Mouse (Mus musculus) limb, embryonic 12.5 days (tissue): ENCODE results near the gene Rtn4ip1. TPM values are rescaled to one million over a fixed set of nuclear protein-coding genes. Genes with fewer than 3 reads are reported as not detected.

Experiments used
- ATAC-seq: fragments of 200-750 bp; cut with Nextera tagmentation; 2 replicates; pipeline ENCODE4 v1.8.0; 2017; ENCODE audit warnings: low read depth, moderate TSS enrichment; ENCODE audit not compliant: insufficient number of reproducible peaks, insufficient read depth, low FRiP score, low TSS enrichment
- H3K27ac ChIP-seq: fragments of 300-500 bp; sonication (generic); 2 replicates; pipeline ENCODE4 v1.5.1; 2016; ENCODE audit warnings: mild to moderate bottlenecking, moderate library complexity
- H3K27me3 ChIP-seq: fragments of 300-500 bp; sonication (generic); 2 replicates; pipeline ENCODE4 v1.6.1; 2016; ENCODE audit warnings: mild to moderate bottlenecking, moderate library complexity
- H3K36me3 ChIP-seq: fragments of 300-500 bp; sonication (generic); 2 replicates; pipeline ENCODE4 v1.6.1; 2016; ENCODE audit warnings: mild to moderate bottlenecking, moderate library complexity
- H3K4me1 ChIP-seq: fragments of 300-500 bp; sonication (generic); replicated peaks from 2 replicates; pipeline ENCODE4 v1.6.1; 2016
- H3K4me2 ChIP-seq: fragments of 300-500 bp; sonication (generic); 2 replicates; pipeline ENCODE4 v1.6.1; 2016; ENCODE audit warnings: mild to moderate bottlenecking, moderate library complexity
- H3K4me3 ChIP-seq: fragments of 300-500 bp; sonication (generic); replicated peaks from 2 replicates; pipeline ENCODE4 v1.5.1; 2016; ENCODE audit warnings: mild to moderate bottlenecking
- H3K9ac ChIP-seq: fragments of 300-500 bp; sonication (generic); replicated peaks from 2 replicates; pipeline ENCODE4 v1.6.1; 2016; ENCODE audit warnings: mild to moderate bottlenecking, moderate library complexity
- H3K9me3 ChIP-seq: fragments of 300-500 bp; sonication (generic); 2 replicates; pipeline ENCODE4 v1.6.1; 2016; ENCODE audit warnings: mild to moderate bottlenecking, moderate library complexity
- WGBS: fragments of 180-500 bp; shearing (Covaris S2); methylation state at CpG from one replicate; pipeline ENCODE4 v1.1.7; 2016; 5-methylcytosine and 5-hydroxymethylcytosine counted together
- polyA plus RNA-seq: library from polyadenylated mRNA; unstranded; fragments of >200 nt; fragmentation: Nextera tagmentation; extraction: Ambion mirVana; gene quantifications from 2 replicates; pipeline ENCODE4 v1.2.1, GENCODE M21; 2016

Gene Rtn4ip1
- polyA plus RNA-seq, 1 experiment from 2014 or later = 16.9 TPM

DNA sequence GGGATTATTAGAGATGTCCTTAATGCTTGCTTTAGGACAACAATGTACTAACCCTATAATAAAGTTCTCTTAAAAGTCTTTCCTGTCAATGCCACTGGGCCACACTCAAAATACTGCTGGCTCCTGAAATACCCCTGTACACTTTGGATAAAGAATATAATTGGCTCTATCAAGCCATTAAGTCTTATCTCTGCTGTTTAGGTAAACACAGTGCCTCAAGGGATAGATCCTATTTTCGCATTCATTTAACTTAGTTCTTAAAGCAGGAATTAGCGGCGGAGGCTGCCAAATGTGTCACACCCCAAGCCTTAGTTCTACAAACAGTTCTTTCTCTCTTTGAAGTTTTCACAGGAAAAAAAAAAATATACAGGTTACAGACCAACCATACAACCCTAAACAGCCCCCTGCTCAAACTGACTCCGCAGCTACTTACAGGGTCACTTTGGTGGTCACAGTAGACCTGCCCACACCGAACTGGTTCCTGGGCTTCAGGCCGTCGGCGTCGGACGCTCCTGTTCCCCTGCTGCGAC is 101.5 kb downstream of the Rtn4ip1 start:
- no peak overlapping the region for H3K27ac ChIP-seq
- WGBS = 3% methylated on average over 11 of the region's 11 CpGs
- no peaks in the 10 kb centered on the region for H3K36me3 ChIP-seq
- H3K9ac ChIP-seq = peak overlapping the region; percentile 56
- ATAC-seq = no peak
- H3K27me3 ChIP-seq = peaks cover 59% of the 10 kb centered on the region
- peak overlapping the region; percentile 74 for H3K4me2 ChIP-seq
- H3K4me3 ChIP-seq = peak overlapping the region; percentile 60
- H3K9me3 ChIP-seq = no peaks in the 10 kb centered on the region
- peaks cover 26% of the 10 kb centered on the region for H3K4me1 ChIP-seq

DNA sequence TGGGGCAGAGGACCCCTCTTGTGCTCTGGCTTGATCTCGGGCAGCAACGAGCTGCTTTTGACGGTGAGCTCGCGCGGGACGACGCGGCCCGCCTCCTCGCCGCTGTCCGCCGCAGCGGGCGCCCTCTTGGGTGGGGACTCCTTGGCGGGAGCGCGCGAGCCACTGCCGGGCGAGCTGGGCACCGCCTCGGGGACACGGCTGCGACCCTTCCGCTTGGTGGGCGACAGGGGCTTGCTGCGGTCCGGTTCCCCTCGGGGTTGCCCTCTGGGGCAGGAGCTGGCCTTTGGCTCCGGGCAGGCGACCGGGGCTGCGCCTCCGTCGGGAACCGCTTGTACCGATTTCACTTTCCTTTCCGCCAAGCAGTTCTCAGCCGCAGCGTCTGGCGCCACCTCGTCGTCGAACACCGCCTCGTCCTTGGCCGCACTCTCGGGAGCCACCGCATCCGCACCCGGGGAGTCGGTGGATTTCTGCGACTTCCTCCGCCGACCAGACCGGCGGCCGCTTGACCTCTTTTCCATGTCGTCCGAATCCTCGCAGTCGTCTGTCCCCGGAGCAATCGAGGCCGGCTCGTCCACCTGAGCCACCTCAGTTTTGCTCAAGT is 102.0 kb downstream of the Rtn4ip1 start:
- H3K36me3 ChIP-seq = no peaks in the 10 kb centered on the region
- under 1% methylated on average over 68 of the region's 68 CpGs for WGBS
- no peak overlapping the region for H3K27ac ChIP-seq
- peak overlapping the region; percentile 56 for H3K9ac ChIP-seq
- peak overlapping the region; percentile 60 for H3K4me3 ChIP-seq
- peaks cover 26% of the 10 kb centered on the region for H3K4me1 ChIP-seq
- ATAC-seq = no peak
- H3K9me3 ChIP-seq = no peaks in the 10 kb centered on the region
- peaks cover 59% of the 10 kb centered on the region for H3K27me3 ChIP-seq
- H3K4me2 ChIP-seq = peak overlapping the region; percentile 74

DNA sequence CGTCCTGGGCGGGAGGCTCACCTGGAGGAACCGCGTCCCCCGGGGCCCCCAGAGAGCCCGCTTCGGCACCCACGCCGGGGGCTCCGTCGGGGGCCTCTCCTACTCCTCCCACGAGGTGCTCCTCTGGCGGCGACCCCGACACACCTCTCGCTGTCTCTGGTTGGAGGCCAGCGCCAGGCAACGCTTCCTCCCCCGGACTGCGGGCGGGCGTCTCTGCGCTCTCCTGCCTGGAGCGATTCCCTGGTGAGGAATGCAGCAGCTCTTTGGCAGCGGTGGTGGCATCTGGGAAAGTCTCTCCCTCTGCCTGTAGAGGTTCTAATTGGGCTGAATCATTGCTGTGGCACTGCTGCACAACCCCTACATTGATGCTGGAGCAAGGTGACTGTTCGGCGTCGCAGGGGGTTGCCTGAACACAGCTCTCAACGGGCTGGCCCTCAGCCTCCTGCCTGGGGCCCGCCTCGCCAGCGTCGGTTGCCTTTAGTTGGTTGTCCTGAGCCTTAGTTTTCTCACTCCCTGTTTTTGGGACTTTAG is 102.7 kb downstream of the Rtn4ip1 start:
- 0 out of 2 replicates have a peak overlapping the region, but pooled peaks have one; percentile 37 for H3K9ac ChIP-seq
- no peaks in the 10 kb centered on the region for H3K9me3 ChIP-seq
- peaks cover 26% of the 10 kb centered on the region for H3K4me1 ChIP-seq
- peak overlapping the region; percentile 60 for H3K4me3 ChIP-seq
- H3K4me2 ChIP-seq = peak overlapping the region; percentile 74
- peaks cover 59% of the 10 kb centered on the region for H3K27me3 ChIP-seq
- H3K36me3 ChIP-seq = no peaks in the 10 kb centered on the region
- no peak overlapping the region for H3K27ac ChIP-seq
- 1% methylated on average over 33 of the region's 33 CpGs for WGBS
- no peak for ATAC-seq

DNA sequence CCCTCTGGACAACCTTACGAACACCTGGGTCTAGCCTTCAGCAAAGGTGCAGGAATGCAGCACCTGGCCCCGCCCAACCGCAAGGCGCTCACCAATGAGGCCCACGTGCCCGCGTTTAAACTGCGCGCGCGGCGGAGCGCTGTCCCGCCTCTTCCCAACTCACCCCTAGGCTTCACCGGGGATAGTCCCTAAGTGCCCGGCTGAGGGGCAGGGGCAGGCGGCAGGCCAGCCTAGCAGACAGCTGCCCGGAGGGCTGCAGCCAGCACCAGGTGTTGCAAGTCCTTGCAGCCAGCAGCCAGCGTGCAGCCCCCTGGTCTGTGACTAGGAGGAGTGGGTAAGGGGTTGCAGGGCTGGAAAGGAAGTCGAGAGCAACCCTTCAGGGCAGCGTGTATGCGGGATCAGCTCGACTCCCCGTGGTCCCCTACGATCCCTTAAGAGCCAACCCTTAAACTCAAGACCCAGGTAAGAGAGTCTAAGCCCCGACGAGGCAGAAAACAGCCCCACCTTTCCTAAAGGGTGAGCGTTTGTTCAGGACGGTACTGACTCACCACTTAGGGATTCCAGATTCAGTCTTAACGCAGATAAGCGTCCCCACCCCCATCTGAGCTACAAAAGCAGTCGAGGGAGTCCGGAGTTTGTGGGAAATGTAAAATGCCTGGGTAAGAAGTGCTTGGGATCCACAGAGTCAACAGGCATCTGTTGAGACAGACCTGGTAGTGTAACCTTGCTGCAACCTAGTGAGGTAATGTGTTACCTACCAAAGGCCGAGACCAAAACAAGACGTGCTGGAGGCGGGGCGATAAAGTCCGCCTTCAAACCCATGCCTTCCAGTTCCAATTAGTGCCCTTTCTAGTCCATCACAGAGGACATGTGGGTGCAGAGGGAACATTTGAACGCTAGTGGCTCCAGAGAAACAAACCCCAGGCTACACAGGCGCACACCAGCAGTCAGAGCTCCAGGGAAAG is 104.4 kb downstream of the Rtn4ip1 start:
- peak overlapping the region; percentile 92 for H3K4me2 ChIP-seq
- H3K4me1 ChIP-seq = peaks cover 26% of the 10 kb centered on the region
- peaks cover 59% of the 10 kb centered on the region for H3K27me3 ChIP-seq
- no peak overlapping the region for H3K27ac ChIP-seq
- H3K9me3 ChIP-seq = no peaks in the 10 kb centered on the region
- WGBS = under 1% methylated on average over 40 of the region's 40 CpGs
- H3K36me3 ChIP-seq = no peaks in the 10 kb centered on the region
- ATAC-seq = peak; percentile 61; the same call in 1 of the 2 replicates
- peak overlapping the region; percentile 53; the same call in 1 of the 2 replicates for H3K9ac ChIP-seq
- peak overlapping the region; percentile 46 for H3K4me3 ChIP-seq

Other genes starting within 250 kb of the Rtn4ip1 start
- 27.8 and 29.3 TPM in 2 replicates for gene Qrsl1, start 62 bp upstream of the Rtn4ip1 start, polyA plus RNA-seq
- 1.2 and 1.5 TPM in 2 replicates for gene Crybg1, start 247.0 kb downstream of the Rtn4ip1 start, polyA plus RNA-seq